Mouse (Mus musculus) kidney, postnatal 4 days (tissue): ENCODE measurements around the gene Pomc.
"Not testable (repeated sequence)": the region's sequence is repeated elsewhere in the genome, so short reads cannot be mapped to it uniquely, and the experiment has no call there.

Experiments
- DNase-seq, 2 experiments: peaks; one replicate each; pipeline ENCODE4 v3.0.0; 2021; ENCODE audit warnings: mixed read lengths in 2 of 2

Pomc gene

DNA sequence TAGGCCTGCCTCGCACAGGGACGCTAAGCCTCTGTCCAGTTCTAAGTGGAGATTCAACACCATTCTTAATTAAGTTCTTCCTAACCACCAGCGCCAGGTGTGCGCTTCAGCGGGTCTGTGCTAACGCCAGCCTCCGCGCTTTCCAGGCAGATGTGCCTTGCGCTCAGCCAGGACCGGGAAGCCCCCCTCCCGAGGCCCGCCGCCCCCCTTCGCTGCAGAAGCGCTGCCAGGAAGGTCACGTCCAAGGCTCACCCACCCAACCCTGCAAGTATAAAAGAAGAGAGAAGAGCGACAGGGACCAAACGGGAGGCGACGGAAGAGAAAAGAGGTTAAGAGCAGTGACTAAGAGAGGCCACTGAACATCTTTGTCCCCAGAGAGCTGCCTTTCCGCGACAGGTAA lies at the start of gene Pomc:
TSS of gene Pomc (plus strand) at position 301 of the 400 bp plus-strand sequence.
- no peak for DNase-seq

DNA sequence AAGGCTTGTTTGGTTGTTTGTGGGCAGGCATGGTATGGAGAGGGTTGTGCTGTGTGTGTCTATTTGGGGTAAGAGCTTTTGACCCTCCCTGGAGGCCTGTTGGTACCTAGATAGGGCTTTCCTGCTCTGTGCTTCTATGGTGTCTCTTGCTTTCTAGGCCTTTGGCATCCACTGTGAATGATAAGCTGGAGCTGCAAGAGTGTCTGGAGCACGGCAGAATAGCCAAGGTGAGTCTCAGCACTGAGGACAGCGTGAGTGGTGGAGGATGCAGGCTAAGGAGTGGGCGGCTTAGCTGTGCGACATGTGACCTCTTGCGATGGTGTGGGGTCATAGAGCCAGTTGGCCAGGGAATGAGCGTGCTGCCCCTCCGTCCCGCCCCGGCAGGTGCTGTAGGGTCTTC lies 49.3 kb upstream of the Pomc start:
- no peak for DNase-seq

DNA sequence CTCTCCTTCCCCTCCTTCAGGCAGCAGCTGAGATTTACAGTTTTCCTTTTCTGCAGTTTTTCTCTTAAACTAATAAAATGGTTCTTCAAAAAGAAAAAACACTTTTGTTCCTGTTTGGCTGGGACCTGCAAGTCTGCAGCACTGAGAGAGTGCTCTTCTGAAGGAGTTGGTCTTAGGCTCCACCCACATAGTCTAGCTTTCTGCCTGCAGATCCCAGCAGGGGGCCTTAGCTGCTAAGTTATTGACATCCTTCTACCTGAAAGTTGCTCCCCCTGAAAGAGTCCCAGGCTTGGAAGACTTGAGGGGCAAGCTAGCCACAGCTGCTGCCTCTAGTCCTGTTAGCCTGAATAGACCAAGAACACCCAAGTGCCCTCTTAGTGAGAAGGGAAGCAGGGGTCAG lies 48.4 kb upstream of the Pomc start:
- DNase-seq = no peak

DNA sequence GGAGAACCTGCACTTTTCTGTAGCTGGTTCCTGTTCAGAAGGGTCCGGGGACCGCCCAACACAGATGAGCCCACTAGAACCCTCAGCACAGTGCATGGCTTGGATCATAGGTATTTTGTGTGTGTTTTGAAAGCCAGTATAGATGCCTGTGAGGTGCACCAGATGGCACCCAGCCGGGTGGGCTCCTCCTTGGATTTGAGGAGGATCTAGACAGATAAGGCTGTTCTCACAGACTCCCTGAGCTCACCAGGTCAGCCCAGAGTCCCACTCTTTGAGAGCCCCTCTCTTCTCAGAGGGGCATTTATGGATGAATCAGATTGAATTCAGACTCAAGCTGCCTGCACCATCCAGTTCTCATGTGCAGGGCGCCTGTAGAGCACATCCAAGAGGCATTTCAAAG lies 47.7 kb upstream of the Pomc start:
- DNase-seq = no peak

DNA sequence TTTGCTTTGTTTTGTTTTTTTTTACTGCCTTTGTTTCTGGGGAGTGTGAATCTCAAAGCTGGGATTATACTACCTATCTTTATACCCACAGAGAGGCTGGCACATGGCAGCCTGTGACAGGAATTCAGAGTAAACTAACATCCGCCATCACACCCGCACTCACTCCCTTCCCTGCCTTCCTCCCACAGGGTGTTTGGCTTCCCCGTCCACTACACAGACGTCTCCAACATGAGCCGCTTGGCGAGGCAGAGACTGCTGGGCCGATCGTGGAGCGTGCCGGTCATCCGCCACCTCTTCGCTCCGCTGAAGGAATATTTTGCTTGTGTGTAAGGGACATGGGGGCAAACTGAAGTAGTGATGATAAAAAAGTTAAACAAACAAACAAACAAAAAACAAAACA lies 47.3 kb upstream of the Pomc start:
- peak in 1 of 2 experiments; percentile 42 for DNase-seq

DNA sequence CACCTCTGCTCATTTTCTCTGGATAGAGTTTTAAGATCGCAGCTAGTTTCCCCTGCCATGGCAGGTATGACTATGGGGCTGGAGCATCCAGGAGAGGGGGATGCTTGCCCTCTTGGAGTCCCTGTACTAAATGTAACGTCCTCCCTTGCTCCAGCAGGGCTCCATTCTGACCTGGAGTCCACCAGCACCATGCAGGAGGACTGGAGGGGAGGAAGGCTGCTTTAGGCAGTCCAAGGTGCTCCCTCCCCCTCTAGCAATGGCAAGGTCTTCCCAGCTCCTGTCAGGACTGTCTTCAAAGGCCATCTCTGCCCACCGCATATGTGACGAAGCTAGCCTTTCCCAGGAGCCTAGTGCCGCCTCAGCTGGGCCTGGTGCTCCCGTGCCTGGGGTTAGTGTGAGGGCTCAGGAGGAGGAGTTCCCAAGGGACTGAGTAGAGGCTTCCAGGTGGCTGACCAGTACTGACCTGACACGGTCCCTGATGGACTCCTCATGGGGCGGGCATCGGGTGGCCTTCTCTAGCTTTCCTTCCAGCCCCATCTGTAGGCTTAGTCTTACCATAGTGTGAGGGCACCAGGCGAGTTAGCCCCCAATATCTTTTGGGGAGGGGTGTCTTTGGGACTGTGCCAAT lies 44.2 kb upstream of the Pomc start:
- DNase-seq = no peak

DNA sequence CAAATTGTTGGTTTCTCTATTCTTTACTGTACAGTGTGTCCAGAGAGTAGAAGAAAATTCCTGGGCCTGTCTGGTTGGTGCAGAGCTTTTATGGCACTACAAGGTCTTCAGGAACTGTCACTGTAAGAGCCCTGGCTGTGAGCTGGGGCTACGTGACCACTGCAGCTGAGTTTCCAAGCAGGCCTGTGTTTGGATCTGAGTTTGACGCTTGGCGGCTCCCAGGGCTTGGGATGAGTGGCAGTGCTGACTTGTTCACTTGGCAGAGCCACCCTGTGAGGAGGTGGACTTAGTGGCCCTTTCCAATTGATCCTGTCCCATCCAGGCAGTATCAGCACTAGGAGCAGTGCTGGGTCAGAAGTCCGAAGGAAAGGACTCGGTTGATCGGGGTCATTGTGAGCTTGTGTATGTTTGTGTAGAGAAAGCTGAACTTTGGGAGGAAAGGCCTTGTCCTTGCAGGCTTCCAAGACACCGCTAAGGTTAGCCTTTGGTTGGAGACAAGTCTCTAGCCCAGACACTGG lies 42.9 kb upstream of the Pomc start:
- DNase-seq = no peak

DNA sequence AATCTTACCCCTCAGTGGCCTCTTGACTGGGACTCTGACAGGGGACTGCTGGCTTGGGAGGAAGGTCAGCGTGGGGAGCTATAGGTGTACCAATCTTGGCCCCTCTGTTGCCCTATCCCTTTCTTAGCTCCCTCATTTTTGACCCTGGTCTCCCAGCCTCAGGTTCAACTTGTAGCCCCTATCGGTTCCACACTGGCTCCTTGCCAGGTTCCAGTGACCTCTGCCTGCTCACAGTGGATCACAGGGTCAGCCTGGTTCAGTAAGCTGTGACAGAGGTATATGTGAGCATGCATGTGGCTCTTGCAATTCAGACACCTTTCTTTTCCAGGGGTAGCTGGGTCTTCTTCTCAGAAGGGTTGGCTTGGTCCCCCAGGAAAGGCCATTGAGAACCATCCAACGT lies 38.9 kb upstream of the Pomc start:
- peak in 1 of 2 experiments; percentile 45 for DNase-seq

DNA sequence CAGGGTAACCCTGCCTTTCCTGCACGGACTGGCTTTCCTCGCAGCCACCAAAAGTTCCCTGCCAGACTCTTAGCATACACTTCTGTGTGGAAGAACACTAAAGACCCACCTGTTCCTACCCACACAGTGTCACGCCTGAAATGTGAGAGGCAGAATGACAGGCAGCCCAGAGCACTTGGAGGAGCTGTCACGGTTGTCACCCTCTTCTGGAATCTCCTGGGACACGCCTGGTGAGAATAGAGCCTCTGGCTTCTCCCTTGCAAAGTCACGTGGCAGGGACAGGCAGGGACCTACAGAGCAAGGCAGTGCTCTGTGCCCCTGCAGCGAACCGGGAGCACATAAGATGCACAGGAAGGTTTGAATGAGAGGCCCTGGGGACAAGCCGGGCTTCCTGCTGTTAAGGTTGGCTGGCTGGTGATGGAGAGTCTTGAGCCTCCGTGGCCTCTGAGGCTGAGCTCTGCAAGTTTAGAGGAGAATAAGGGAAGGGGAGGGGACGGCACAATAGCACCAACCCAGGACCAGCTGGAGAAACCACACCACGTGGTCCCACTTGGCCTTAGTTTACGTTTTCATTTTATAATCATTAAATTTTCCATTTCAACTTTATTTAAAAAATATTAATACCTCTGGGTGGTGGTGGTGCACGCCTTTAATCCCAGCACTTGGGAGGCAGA lies 36.9 kb upstream of the Pomc start:
- DNase-seq = no peak

DNA sequence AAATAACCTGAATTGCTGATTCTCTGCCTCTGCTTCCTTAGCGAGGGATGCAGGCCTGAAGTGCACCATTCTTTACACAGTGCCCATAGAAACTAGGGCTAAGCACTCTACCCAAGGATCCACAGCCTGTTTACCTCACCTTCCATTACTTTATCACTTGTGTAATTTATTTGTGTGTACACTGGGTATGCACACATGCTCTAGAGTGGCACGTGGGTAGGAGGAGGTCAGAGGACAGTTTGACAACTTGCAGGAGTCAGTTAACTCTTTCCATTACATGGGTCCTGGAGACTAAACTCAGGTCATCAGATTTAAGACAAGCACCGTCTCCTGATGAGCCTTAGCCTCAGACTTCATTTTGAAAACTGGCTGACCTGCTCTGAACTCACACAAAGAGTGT lies 36.2 kb upstream of the Pomc start:
- no peak for DNase-seq

DNA sequence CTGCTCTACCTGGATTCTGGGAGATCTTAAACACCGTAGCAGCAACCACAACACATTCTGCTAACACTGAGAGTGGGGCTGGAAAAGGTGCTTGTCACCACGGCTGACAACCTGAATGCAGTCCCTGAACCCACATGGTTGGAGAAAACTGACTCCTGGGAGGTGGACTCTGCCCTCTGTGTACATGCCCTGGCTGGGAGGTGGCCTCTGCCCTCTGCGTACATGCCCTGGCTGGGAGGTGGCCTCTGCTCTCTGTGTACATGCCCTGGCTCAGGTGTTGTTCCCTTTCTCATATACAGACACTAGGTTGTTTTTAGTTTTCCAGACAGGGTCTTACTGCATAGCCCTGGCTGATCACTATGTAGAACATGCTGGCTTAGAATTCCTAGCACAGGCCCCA lies 35.3 kb upstream of the Pomc start:
- no peak for DNase-seq

DNA sequence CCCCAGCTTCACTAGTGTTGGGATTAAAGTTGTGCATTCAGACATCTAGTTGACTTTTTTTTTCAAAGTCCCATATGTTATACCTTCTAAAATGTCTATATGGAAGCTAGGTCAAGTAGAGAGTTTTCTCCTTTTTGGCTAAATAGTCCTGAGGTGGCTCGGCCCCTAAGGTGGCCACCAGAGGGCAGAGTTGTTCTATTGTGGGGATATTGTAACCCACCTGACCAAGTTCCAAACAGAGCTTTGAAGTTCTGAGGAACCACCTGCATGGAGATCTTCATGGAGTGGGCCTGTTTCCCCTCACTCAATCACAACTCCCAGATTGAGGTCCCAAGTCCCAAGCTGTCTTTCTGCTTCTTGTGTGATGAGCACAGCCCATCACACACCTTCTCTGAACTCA lies 28.6 kb upstream of the Pomc start:
- peak; percentile 85 for DNase-seq

DNA sequence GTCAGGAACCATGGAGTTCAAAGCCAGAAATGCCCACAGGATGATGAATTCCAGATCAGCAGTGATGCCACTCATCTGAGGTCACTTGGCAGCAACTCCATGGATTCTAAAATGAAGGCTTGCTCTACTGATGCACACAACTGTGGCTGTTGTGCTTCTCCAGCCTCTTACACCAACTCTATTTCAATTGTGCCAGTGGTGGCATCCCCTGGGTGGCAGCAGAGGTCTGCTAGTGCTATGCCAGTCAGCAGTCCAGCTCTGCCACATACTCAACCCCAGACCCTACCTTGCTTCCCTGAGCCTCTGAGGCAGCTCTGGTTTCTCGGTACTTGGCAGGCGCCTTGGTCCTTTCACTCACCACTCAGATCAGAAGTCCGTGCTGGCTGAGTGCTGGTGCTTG lies 25.9 kb upstream of the Pomc start:
- DNase-seq = peak; percentile 34 to 38

DNA sequence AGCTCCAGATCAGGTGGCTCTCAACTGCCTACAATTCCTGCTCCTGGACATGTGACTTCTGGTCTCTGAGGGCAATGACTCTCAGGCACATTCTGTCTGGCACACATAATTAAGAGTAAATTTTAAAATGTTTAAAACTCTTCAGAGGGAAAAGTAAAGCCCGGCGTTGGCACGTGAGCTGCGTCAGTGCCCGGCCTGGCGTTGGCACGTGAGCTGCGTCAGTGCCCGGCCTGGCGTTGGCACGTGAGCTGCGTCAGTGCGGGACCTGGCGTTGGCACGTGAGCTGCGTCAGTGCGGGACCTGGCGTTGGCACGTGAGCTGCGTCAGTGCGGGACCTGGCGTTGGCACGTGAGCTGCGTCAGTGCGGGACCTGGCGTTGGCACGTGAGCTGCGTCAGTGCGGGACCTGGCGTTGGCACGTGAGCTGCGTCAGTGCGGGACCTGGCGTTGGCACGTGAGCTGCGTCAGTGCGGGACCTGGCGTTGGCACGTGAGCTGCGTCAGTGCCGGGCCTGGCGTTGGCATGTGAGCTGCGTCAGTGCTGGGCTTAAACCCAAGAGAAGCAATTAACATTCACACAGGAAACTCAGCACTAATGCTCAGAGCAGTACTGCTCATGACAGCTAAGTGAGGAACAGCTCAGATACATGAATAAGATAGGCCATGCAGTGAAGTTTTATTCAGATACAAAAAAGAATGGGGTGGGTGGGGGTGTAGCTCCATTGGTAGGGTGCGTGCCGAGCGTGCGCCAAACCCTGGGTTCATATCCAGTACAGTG lies 24.5 kb upstream of the Pomc start:
- DNase-seq = not testable (repeated sequence)

DNA sequence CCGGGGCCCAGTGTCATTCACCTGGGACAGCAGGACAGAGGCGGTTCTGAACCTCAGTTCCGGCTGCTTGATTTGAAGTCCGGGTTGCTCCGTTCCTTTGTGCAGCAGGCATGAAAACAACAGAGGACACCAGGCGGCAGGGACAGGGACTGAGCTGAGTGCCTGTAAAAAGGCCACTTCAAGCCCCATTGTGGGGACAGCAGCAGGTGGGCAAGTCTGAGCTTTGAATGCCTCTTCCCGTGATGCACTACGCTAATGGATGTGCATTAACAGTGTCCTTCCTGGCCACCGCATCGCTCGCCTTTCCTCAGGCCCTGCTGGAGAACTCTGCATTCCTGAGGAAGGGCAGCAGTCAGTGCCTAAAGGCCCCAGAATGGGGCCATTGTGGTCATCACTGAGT lies 12.7 kb upstream of the Pomc start:
- no peak for DNase-seq

DNA sequence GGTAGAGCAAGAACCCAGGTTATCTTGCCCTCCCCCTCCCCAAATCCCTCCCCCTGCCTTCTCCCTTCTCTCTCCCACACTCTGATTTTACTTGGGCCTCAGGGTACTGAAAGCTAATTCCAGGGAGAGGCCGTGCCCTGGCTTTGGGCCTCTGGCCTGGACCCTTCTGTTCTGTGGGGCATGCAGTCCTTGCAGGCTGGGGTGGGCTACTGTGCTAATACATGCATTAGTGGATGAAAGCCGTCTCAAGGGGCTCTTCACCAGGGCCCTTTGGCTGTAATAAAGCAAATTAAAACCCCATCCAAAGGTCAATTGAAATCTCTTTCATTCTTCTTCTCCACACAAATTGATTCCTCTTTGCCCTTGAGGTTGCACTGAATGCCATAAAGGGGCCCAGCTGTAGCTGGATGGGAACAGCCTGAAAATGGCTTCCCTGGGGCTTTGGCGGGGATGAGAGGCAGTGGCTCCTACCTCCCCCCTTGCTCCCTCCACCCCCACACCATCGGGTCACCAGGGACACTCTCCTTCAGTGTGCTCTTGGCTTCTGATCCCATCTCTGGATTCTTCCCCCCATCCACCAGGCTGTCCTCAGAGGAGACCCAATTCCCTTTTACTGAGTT lies 10.2 kb upstream of the Pomc start:
- no peak for DNase-seq

DNA sequence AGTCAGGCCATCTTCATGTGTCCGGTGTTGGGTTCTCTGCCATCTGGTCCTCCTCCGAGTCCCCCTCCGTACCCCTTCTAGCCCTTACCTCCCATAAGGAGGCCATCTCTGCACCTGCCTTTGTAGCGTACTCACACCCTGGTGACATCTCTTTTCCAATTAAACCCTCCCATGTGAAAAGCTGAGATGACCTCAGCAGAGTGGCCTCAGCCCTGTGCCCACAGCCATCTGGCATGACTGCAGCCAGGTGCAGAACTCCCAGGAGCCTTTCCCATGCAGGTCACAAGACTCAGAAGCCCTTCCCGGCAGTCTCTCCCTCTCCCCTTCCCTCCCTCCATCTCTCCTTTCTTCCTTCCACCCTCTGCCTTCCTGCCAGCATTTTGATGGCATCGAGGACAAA lies 7.2 kb upstream of the Pomc start:
- DNase-seq = no peak

DNA sequence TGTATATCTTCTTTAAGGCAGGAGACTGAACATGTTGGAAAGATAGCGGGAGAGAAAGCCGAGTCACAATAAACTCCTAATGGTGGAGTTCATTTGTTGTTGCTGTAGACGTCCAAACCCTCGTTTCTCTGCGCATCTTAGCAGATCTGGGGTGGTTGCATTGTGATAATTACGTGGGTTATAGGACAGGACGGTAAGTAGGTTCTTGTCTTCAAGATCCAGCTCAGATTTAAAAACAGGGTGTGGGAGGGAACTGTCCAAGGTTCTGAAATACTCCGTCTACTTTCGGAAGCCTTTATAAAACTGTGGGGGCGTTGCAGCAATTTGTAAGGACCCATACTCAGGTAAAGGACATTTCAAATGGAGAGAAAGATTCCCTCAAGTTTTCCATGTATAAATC lies 620 bp downstream of the Pomc start:
- DNase-seq = peak; percentile 25 to 36

DNA sequence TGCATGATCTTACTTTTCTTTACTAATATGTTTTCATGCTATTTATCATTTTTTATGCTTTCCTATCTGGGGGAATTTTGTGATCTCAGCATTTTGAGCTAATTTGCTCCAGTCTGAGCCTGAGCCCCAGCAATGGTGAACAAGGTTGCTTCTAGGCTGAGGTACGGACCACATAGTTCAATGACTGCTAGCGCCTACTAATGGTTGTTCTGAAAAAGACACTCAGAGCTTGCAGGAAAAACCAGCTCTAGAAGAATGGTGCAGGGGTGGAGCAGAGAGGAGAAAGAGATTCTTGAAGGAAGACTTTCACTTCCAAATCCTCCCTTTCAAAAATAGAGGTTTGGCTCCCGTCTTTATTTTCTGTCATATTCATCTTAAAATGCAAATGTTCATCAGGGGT lies 1.6 kb downstream of the Pomc start:
- DNase-seq = no peak

DNA sequence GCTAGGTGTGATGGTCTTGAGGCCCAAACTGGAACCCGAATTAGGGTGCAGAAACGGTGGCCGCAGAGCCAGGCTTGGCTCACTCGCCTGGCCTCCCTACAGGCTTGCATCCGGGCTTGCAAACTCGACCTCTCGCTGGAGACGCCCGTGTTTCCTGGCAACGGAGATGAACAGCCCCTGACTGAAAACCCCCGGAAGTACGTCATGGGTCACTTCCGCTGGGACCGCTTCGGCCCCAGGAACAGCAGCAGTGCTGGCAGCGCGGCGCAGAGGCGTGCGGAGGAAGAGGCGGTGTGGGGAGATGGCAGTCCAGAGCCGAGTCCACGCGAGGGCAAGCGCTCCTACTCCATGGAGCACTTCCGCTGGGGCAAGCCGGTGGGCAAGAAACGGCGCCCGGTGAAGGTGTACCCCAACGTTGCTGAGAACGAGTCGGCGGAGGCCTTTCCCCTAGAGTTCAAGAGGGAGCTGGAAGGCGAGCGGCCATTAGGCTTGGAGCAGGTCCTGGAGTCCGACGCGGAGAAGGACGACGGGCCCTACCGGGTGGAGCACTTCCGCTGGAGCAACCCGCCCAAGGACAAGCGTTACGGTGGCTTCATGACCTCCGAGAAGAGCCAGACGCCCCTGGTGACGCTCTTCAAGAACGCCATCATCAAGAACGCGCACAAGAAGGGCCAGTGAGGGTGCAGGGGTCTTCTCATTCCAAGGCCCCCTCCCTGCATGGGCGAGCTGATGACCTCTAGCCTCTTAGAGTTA lies 5.2 kb downstream of the Pomc start:
- peak; percentile 87 to 92 for DNase-seq

DNA sequence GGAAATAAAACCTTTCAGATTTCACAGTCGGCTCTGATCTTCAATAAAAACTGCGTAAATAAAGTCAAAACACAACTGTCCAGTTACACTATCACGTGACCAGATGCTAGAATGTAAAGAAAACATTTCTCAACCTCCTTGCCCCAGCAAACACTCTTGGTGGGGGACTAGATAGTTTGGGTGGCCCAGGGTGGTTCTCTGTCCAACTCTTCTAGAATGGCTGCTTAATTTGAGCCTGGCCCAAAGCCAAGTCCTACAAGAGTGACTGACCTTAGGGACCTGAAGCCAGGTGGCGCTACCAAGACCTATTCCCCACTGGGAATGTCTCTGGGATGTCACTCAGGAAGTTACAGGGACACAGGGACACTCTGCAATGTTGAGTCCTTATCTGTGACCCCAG lies 5.8 kb downstream of the Pomc start:
- DNase-seq = peak in 1 of 2 experiments; percentile 22

DNA sequence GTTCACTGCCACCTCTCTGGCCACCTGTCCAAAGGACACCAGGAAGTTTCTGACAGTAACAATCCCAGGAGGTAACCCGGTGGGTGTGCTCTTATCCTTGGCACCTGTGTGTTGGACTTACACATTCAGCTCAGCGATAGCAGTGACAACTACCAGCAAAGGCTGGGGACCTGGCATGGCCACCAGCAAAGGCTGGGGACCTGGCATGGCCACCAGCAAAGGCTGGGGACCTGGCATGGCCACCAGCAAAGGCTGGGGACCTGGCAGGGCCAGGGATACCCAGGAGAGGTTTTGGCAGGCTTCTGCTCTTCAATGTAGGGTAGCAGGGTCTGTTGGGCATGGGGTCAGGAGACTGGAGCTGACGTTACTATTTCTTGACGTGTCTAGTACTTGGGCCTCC lies 12.4 kb downstream of the Pomc start:
- DNase-seq = no peak

DNA sequence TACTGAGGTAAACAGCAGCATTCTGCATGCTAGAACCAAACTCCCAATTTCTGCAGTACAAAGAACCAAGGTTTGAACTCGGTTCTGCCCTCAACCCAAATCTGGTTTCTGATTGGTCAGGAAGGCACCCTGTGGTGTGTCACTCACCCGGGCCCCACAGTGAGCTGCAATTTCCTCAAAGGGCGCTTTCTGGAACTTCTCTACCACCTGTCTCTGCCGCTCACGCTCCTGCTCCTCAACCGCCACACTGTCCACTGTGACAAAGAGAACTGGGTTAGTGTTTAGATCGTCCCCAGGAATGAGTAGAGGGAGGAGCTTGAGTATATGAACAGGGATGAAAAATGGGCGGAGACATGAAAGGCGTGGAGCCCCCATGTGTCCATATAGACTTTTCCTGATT lies 13.6 kb downstream of the Pomc start:
- no peak for DNase-seq
